Mouse (Mus musculus) small intestine, adult 2 months (tissue): ENCODE results near the gene Bach2. TPM values are rescaled to one million over a fixed set of nuclear protein-coding genes. Genes with fewer than 3 reads are reported as not detected.

Experiments used
- H3K27ac ChIP-seq: fragments of 200-500 bp; 2 replicates; pipeline ENCODE4 v1.5.1; 2012; ENCODE audit warnings: low read depth, low read length, control low read depth, inconsistent platforms; ENCODE audit not compliant: insufficient read depth
- H3K27me3 ChIP-seq: fragments of 200-500 bp; 2 replicates; pipeline ENCODE4 v1.6.1; 2012; ENCODE audit warnings: mild to moderate bottlenecking, moderate library complexity, low read length, inconsistent platforms; ENCODE audit not compliant: control insufficient read depth, insufficient read depth
- H3K36me3 ChIP-seq: fragments of 200-500 bp; 2 replicates; pipeline ENCODE4 v1.6.1; 2012; ENCODE audit warnings: mild to moderate bottlenecking, low read length, control low read depth, inconsistent platforms; ENCODE audit not compliant: control insufficient read depth, insufficient read depth
- H3K4me1 ChIP-seq: fragments of 200-500 bp; 2 replicates; pipeline ENCODE4 v1.6.1; 2012; ENCODE audit warnings: low read length, inconsistent platforms, mixed read lengths; ENCODE audit not compliant: control insufficient read depth, insufficient read depth, insufficient read length
- H3K4me3 ChIP-seq: fragments of 200-500 bp; 2 replicates; pipeline ENCODE4 v1.5.1; 2012; ENCODE audit warnings: low read depth, mild to moderate bottlenecking, control low read depth, inconsistent platforms, low read length, moderate library complexity
- CTCF ChIP-seq: fragments of 200-500 bp; IDR thresholded peaks from 2 replicates; pipeline ENCODE4 v1.5.1; 2012; ENCODE audit warnings: low read depth, mild to moderate bottlenecking, control low read depth, inconsistent platforms, low read length, moderate library complexity, mixed read lengths; ENCODE audit not compliant: insufficient replicate concordance, insufficient read length; ENCODE audit errors: extremely low read depth
- POLR2A ChIP-seq: fragments of 200-500 bp; IDR thresholded peaks from 2 replicates; pipeline ENCODE4 v1.6.1; 2012; ENCODE audit warnings: low read depth, mild to moderate bottlenecking, control low read depth, inconsistent platforms, low read length, moderate library complexity
- WGBS: fragments of 180-500 bp; shearing (Covaris S2); methylation state at CpG from one replicate; pipeline ENCODE4 v1.1.7; 2018; 5-methylcytosine and 5-hydroxymethylcytosine counted together
- polyA plus RNA-seq: library from polyadenylated mRNA; depleted of rRNA; stranded (reverse); fragments of >200 nt; gene quantifications from 2 replicates; pipeline ENCODE4 v1.2.3, GENCODE M21; 2012

Bach2 gene
- polyA plus RNA-seq, 1 experiment, result 3.5 TPM

- no peak for TF ChIP-seq POLR2A
- no peak for TF ChIP-seq CTCF
- no peaks in the 10 kb centered on the region for H3K4me1 ChIP-seq
- 76% methylated on average over 10 of the region's 10 CpGs for WGBS
- H3K27me3 ChIP-seq, result no peaks in the 10 kb centered on the region
- H3K36me3 ChIP-seq, result no peaks in the 10 kb centered on the region
- no peak overlapping the region for H3K27ac ChIP-seq
- no peak overlapping the region for H3K4me3 ChIP-seq
Observed at GRCm38 (mm10) chr4:32263685-32264038, 25.1 kb downstream of the Bach2 start.

GRCm38 (mm10) chr4:32264892-32265291 lies 26.3 kb downstream of the Bach2 start:
- Histone ChIP-seq H3K36me3 (no peaks in the 10 kb centered on the region), H3K4me1 (no peaks in the 10 kb centered on the region), H3K27ac (no peak overlapping the region), H3K4me3 (no peak overlapping the region), H3K27me3 (no peaks in the 10 kb centered on the region)
- WGBS, result 80% methylated on average over 8 of the region's 8 CpGs
- TF ChIP-seq CTCF (no peak), POLR2A (no peak)

GRCm38 (mm10) chr4:32266731-32267130 lies 28.1 kb downstream of the Bach2 start:
- Histone ChIP-seq H3K4me1 (no peaks in the 10 kb centered on the region), H3K36me3 (no peaks in the 10 kb centered on the region), H3K27ac (no peak overlapping the region), H3K27me3 (no peaks in the 10 kb centered on the region), H3K4me3 (no peak overlapping the region)
- TF ChIP-seq CTCF (no peak), POLR2A (no peak)
- WGBS, result 78% methylated on average over 6 of the region's 6 CpGs

GRCm38 (mm10) chr4:32268042-32268441 lies 29.4 kb downstream of the Bach2 start:
- H3K36me3 ChIP-seq, result no peaks in the 10 kb centered on the region
- H3K27me3 ChIP-seq, result no peaks in the 10 kb centered on the region
- no peak overlapping the region for H3K4me3 ChIP-seq
- TF ChIP-seq POLR2A, result no peak
- H3K27ac ChIP-seq, result no peak overlapping the region
- 78% methylated on average over 1 of the region's 1 CpGs for WGBS
- no peaks in the 10 kb centered on the region for H3K4me1 ChIP-seq

GRCm38 (mm10) chr4:32272398-32272797 lies 33.8 kb downstream of the Bach2 start:
- no peaks in the 10 kb centered on the region for H3K27me3 ChIP-seq
- H3K4me1 ChIP-seq, result no peaks in the 10 kb centered on the region
- H3K4me3 ChIP-seq, result no peak overlapping the region
- 81% methylated on average over 5 of the region's 5 CpGs for WGBS
- no peak for TF ChIP-seq POLR2A
- TF ChIP-seq CTCF, result no peak
- no peaks in the 10 kb centered on the region for H3K36me3 ChIP-seq
- H3K27ac ChIP-seq, result no peak overlapping the region

- Histone ChIP-seq H3K36me3 (no peaks in the 10 kb centered on the region), H3K27me3 (no peaks in the 10 kb centered on the region), H3K27ac (no peak overlapping the region), H3K4me1 (no peaks in the 10 kb centered on the region), H3K4me3 (no peak overlapping the region)
- TF ChIP-seq POLR2A (no peak), CTCF (no peak)
- 82% methylated on average over 6 of the region's 6 CpGs for WGBS
Observed at GRCm38 (mm10) chr4:32274776-32275294, 36.2 kb downstream of the Bach2 start.

- Histone ChIP-seq H3K4me1 (peaks cover 4% of the 10 kb centered on the region; the same call in 1 of the 2 replicates), H3K27me3 (no peaks in the 10 kb centered on the region), H3K36me3 (no peaks in the 10 kb centered on the region), H3K27ac (no peak overlapping the region), H3K4me3 (no peak overlapping the region)
- WGBS, result 86% methylated on average over 1 of the region's 1 CpGs
- TF ChIP-seq CTCF (no peak), POLR2A (no peak)
Observed at GRCm38 (mm10) chr4:32279842-32280241, 41.2 kb downstream of the Bach2 start.

- Histone ChIP-seq H3K27me3 (no peaks in the 10 kb centered on the region), H3K4me1 (peaks cover 5% of the 10 kb centered on the region; the same call in 1 of the 2 replicates), H3K36me3 (no peaks in the 10 kb centered on the region), H3K4me3 (no peak overlapping the region), H3K27ac (no peak overlapping the region)
- TF ChIP-seq POLR2A, result no peak
- no peak for TF ChIP-seq CTCF
- 45% methylated on average over 6 of the region's 6 CpGs for WGBS
Observed at GRCm38 (mm10) chr4:32280401-32280800, 41.8 kb downstream of the Bach2 start.
